Mouse (Mus musculus) liver, embryonic 16.5 days (tissue): ENCODE measurements around the gene Camsap3. TPM values are rescaled to one million over a fixed set of nuclear protein-coding genes. Genes with fewer than 3 reads are reported as not detected.

Source experiments
- ATAC-seq: fragments of 200-750 bp; cut with Nextera tagmentation; 2 replicates; pipeline ENCODE4 v1.8.0; 2017; ENCODE audit warnings: low read depth, mild to moderate bottlenecking, moderate number of reproducible peaks, moderate library complexity
- H3K27ac ChIP-seq: fragments of 300-500 bp; sonication (generic); 2 replicates; pipeline ENCODE4 v1.5.1; 2014; ENCODE audit warnings: mild to moderate bottlenecking, low read length
- H3K27me3 ChIP-seq: fragments of 300-500 bp; sonication (generic); 2 replicates; pipeline ENCODE4 v1.6.1; 2014; ENCODE audit warnings: low read depth, low read length, mixed read lengths; ENCODE audit not compliant: control insufficient read depth, insufficient read depth
- H3K36me3 ChIP-seq: fragments of 300-500 bp; sonication (generic); 2 replicates; pipeline ENCODE4 v1.6.1; 2014; ENCODE audit warnings: mild to moderate bottlenecking; ENCODE audit not compliant: control insufficient read depth, insufficient read depth
- H3K4me1 ChIP-seq: fragments of 300-500 bp; sonication (generic); 2 replicates; pipeline ENCODE4 v1.6.1; 2014; ENCODE audit warnings: low read depth, low read length, mixed read lengths; ENCODE audit not compliant: control insufficient read depth
- H3K4me2 ChIP-seq: fragments of 300-500 bp; sonication (generic); 2 replicates; pipeline ENCODE4 v1.6.1; 2014; ENCODE audit warnings: low read depth, low read length, mixed read lengths
- H3K4me3 ChIP-seq: fragments of 300-500 bp; sonication (generic); 2 replicates; pipeline ENCODE4 v1.5.1; 2014; ENCODE audit warnings: low read depth, mild to moderate bottlenecking, low read length
- H3K9ac ChIP-seq: fragments of 300-500 bp; sonication (generic); 2 replicates; pipeline ENCODE4 v1.6.1; 2014; ENCODE audit warnings: low read depth, low read length
- H3K9me3 ChIP-seq: fragments of 300-500 bp; sonication (generic); replicated peaks from 2 replicates; pipeline ENCODE4 v1.6.1; 2016; ENCODE audit warnings: low read length; ENCODE audit not compliant: control insufficient read depth
- WGBS: fragments of 180-500 bp; shearing (Covaris S2); extraction: QIAGEN DNeasy Blood & Tissue Kit; methylation state at CpG from one replicate; pipeline ENCODE4 v1.1.7; 2014; ENCODE audit not compliant: insufficient replicate concordance; 5-methylcytosine and 5-hydroxymethylcytosine counted together
- polyA plus RNA-seq: library from polyadenylated mRNA; unstranded; fragments of >200 nt; fragmentation: Nextera tagmentation; extraction: Ambion mirVana; gene quantifications from 2 replicates; pipeline ENCODE4 v1.2.1, GENCODE M21; 2015

Gene Camsap3
- polyA plus RNA-seq, 1 experiment from 2014 or later, result 2.6 TPM

GRCm38 (mm10) chr8:3656725-3657381, 69.8 kb downstream of the Camsap3 start:
- no peaks in the 10 kb centered on the region for H3K27me3 ChIP-seq
- no peaks in the 10 kb centered on the region for H3K9me3 ChIP-seq
- 21% methylated on average over 7 of the region's 7 CpGs for WGBS
- H3K27ac ChIP-seq, result no peak overlapping the region
- no peaks in the 10 kb centered on the region for H3K4me1 ChIP-seq
- no peak overlapping the region for H3K4me3 ChIP-seq
- H3K4me2 ChIP-seq, result no peak overlapping the region
- no peaks in the 10 kb centered on the region for H3K36me3 ChIP-seq
- ATAC-seq, result no peak
- no peak overlapping the region for H3K9ac ChIP-seq

Other genes starting within 250 kb of the Camsap3 start
- gene A430078G23Rik, start 233.9 kb upstream of the Camsap3 start, polyA plus RNA-seq, result 0.99 and 1.4 TPM in 2 replicates
- gene Arhgef18, start 194.3 kb upstream of the Camsap3 start, polyA plus RNA-seq, result 2.1 and 2.6 TPM in 2 replicates
- gene Pex11g, start 119.6 kb upstream of the Camsap3 start, polyA plus RNA-seq, result 8.1 and 8.5 TPM in 2 replicates
- gene Tex45, start 116.4 kb upstream of the Camsap3 start, polyA plus RNA-seq, result not detected in 2 replicates
- gene Zfp358, start 94.2 kb upstream of the Camsap3 start, polyA plus RNA-seq, result 4.3 and 5.4 TPM in 2 replicates
- gene Mcoln1, start 86.8 kb upstream of the Camsap3 start, polyA plus RNA-seq, result 19.2 and 21.1 TPM in 2 replicates
- gene Pnpla6, start 71.9 kb upstream of the Camsap3 start, polyA plus RNA-seq, result 10.9 and 11.3 TPM in 2 replicates
- 3.1 and 4.8 TPM in 2 replicates for gene C330021F23Rik, start 19.3 kb upstream of the Camsap3 start, polyA plus RNA-seq
- 25.4 and 25.7 TPM in 2 replicates for gene Xab2, start 34.0 kb downstream of the Camsap3 start, polyA plus RNA-seq
- 76.2 and 80.9 TPM in 2 replicates for gene Pet100, start 34.3 kb downstream of the Camsap3 start, polyA plus RNA-seq
- 0.07 TPM in 1 of 2 replicates, not detected in the other for gene Pcp2, start 38.3 kb downstream of the Camsap3 start, polyA plus RNA-seq
- 48.6 and 50.9 TPM in 2 replicates for gene Stxbp2, start 43.7 kb downstream of the Camsap3 start, polyA plus RNA-seq
- gene Retn, start 68.5 kb downstream of the Camsap3 start, polyA plus RNA-seq, result 0.11 TPM in 1 of 2 replicates, not detected in the other
- gene Mcemp1, start 78.5 kb downstream of the Camsap3 start, polyA plus RNA-seq, result 7.7 and 8.2 TPM in 2 replicates
- gene Fcor, start 85.1 kb downstream of the Camsap3 start, polyA plus RNA-seq, result 3.9 and 4.0 TPM in 2 replicates
- 12.9 and 13.0 TPM in 2 replicates for gene Trappc5, start 89.0 kb downstream of the Camsap3 start, polyA plus RNA-seq
- gene Fcer2a, start 106.9 kb downstream of the Camsap3 start, polyA plus RNA-seq, result not detected in 2 replicates
- 8.2 and 10.3 TPM in 2 replicates for gene Clec4g, start 133.4 kb downstream of the Camsap3 start, polyA plus RNA-seq
- gene Cd209a, start 161.7 kb downstream of the Camsap3 start, polyA plus RNA-seq, result 0.07 and 0.24 TPM in 2 replicates